Comparison of ENCODE assay signal across 12 mouse cellular contexts in genomic region chr7:128979904-128980303, GRCm38 (mm10).
"Had no signal": no experiment of that assay in that cellular context is flagged by ENCODE, and none has a peak within 500 bp of the region (broad histone marks: within the 10 kb centered on the region; RNA-seq: fewer than 3 reads in every experiment).

No protein-coding gene starts in this region.

- H3K9ac ChIP-seq: limb, embryonic 12.5 days; liver, embryonic 14.5 days; neural tube, embryonic 12.5 days had no signal

- H3K36me3 ChIP-seq: limb, embryonic 12.5 days; midbrain, embryonic 10.5 days; neural tube, embryonic 12.5 days had no signal

- H3K4me3 ChIP-seq: limb, embryonic 12.5 days; midbrain, embryonic 10.5 days; neural tube, embryonic 12.5 days had no signal

- H3K9me3 ChIP-seq: limb, embryonic 12.5 days; midbrain, embryonic 10.5 days; neural tube, embryonic 12.5 days had no signal

- ATAC-seq: hindbrain, postnatal 0 days had no signal

- DNase-seq: kidney, adult 11 months; kidney, adult 9 months; kidney, postnatal 36 days; liver; midbrain, embryonic 14.5 days; thymus, postnatal 4 days had no signal

- H3K27me3 ChIP-seq: limb, embryonic 12.5 days; neural tube, embryonic 12.5 days had no signal

- H3K4me1 ChIP-seq: limb, embryonic 12.5 days; neural tube, embryonic 12.5 days had no signal

- H3K4me2 ChIP-seq: limb, embryonic 12.5 days; neural tube, embryonic 12.5 days had no signal

- H3K27ac ChIP-seq: hindbrain, postnatal 0 days; kidney, postnatal 0 days; limb, embryonic 12.5 days; liver, embryonic 14.5 days; midbrain, embryonic 10.5 days; neural tube, embryonic 12.5 days had no signal
